Mouse (Mus musculus) lung, embryonic 16.5 days (tissue): ENCODE measurements around the gene Sh2b2. TPM values are rescaled to one million over a fixed set of nuclear protein-coding genes. Genes with fewer than 3 reads are reported as not detected.
"Not testable (repeated sequence)": the region's sequence is repeated elsewhere in the genome, so short reads cannot be mapped to it uniquely, and the experiment has no call there.

Experiments used
- ATAC-seq: fragments of 200-750 bp; cut with Nextera tagmentation; 2 replicates; pipeline ENCODE4 v1.8.0; 2017; ENCODE audit warnings: low read depth, mild to moderate bottlenecking, moderate library complexity
- H3K27ac ChIP-seq: fragments of 300-500 bp; sonication (generic); 2 replicates; pipeline ENCODE4 v1.5.1; 2014; ENCODE audit warnings: mild to moderate bottlenecking, control low read depth, low read length
- H3K27me3 ChIP-seq: fragments of 300-500 bp; sonication (generic); 2 replicates; pipeline ENCODE4 v1.6.1; 2014; ENCODE audit warnings: low read depth, low read length, mixed read lengths; ENCODE audit not compliant: control insufficient read depth, insufficient read depth
- H3K36me3 ChIP-seq: fragments of 300-500 bp; sonication (generic); 2 replicates; pipeline ENCODE4 v1.6.1; 2014; ENCODE audit warnings: low read length; ENCODE audit not compliant: control insufficient read depth, insufficient read depth
- H3K4me1 ChIP-seq: fragments of 300-500 bp; sonication (generic); replicated peaks from 2 replicates; pipeline ENCODE4 v1.6.1; 2014; ENCODE audit warnings: low read length, mixed read lengths; ENCODE audit not compliant: control insufficient read depth, insufficient read depth
- H3K4me2 ChIP-seq: fragments of 300-500 bp; sonication (generic); 2 replicates; pipeline ENCODE4 v1.6.1; 2014; ENCODE audit warnings: low read depth, low read length, control low read depth
- H3K4me3 ChIP-seq: fragments of 300-500 bp; sonication (generic); 2 replicates; pipeline ENCODE4 v1.5.1; 2014; ENCODE audit warnings: mild to moderate bottlenecking, low read length, control low read depth
- H3K9ac ChIP-seq: fragments of 300-500 bp; sonication (generic); 2 replicates; pipeline ENCODE4 v1.6.1; 2014; ENCODE audit warnings: low read length, control low read depth
- H3K9me3 ChIP-seq: fragments of 300-500 bp; sonication (generic); 2 replicates; pipeline ENCODE4 v1.6.1; 2016; ENCODE audit warnings: low read length; ENCODE audit not compliant: control insufficient read depth
- WGBS: fragments of 180-500 bp; shearing (Covaris S2); extraction: QIAGEN DNeasy Blood & Tissue Kit; methylation state at CpG from one replicate; pipeline ENCODE4 v1.1.7; 2014; 5-methylcytosine and 5-hydroxymethylcytosine counted together
- polyA plus RNA-seq: library from polyadenylated mRNA; unstranded; fragments of >200 nt; fragmentation: Nextera tagmentation; extraction: Ambion mirVana; gene quantifications from 2 replicates; pipeline ENCODE4 v1.2.1, GENCODE M21; 2015

Gene Sh2b2
- polyA plus RNA-seq, 1 experiment from 2014 or later, result 3.8 TPM

DNA sequence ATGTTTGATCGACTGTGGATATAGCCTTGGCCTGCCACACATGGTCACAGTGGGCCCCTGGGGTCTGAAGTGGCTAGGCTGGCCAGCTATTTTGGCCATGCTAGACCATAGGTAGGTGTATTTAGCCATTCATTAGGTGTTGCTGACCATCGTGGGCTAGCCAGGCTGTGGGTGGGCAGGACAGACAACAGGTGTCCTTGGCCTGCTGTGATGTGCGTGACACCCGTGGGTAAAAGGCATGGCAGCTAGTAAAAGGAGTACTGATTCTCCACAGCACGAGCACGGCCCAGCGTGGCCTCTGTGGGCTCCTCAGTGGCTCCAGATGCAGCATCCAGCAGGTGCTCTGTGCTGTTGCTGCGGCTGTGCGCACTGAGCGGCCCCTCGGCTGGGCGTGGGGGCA is 27.8 kb downstream of the Sh2b2 start:
- no peak overlapping the region for H3K4me2 ChIP-seq
- H3K9ac ChIP-seq, result no peak overlapping the region
- H3K9me3 ChIP-seq, result no peaks in the 10 kb centered on the region; the same call in 1 of the 2 replicates
- ATAC-seq, result no peak
- no peak overlapping the region for H3K27ac ChIP-seq
- H3K27me3 ChIP-seq, result no peaks in the 10 kb centered on the region
- H3K36me3 ChIP-seq, result no peaks in the 10 kb centered on the region
- WGBS, result 81% methylated on average over 12 of the region's 12 CpGs
- H3K4me1 ChIP-seq, result no peaks in the 10 kb centered on the region
- H3K4me3 ChIP-seq, result no peak overlapping the region

DNA sequence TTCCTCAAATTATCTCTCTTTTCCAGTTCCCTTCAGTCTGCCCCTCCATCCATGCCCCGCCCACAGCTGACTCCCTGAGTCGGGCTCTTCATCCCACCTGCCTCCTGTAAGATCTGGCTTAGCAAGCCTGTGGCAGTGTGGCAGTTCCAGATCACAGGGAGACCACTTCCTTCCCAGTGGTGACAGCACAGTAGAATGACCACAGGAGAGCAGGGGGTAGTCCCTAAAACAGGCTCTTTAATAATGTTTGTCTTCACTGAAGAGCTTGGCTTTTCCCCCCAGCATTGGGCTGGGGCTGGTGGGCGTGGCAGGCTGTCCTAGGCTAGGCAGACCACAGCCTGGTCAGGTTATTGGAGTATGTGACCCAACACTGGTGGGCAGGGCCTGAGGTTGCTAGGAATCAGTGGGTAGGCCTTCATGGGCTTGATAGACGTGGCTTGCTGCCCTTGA is 28.4 kb downstream of the Sh2b2 start:
- no peak for ATAC-seq
- H3K4me2 ChIP-seq, result no peak overlapping the region
- H3K27me3 ChIP-seq, result no peaks in the 10 kb centered on the region
- no peaks in the 10 kb centered on the region for H3K36me3 ChIP-seq
- no peak overlapping the region for H3K4me3 ChIP-seq
- no peaks in the 10 kb centered on the region for H3K4me1 ChIP-seq
- WGBS, result 61% methylated on average over 4 of the region's 4 CpGs
- H3K9ac ChIP-seq, result no peak overlapping the region
- no peaks in the 10 kb centered on the region for H3K9me3 ChIP-seq
- no peak overlapping the region for H3K27ac ChIP-seq

- WGBS, result 67% methylated on average over 18 of the region's 18 CpGs
- Histone ChIP-seq H3K27me3 (no peaks in the 10 kb centered on the region), H3K4me3 (no peak overlapping the region), H3K9ac (no peak overlapping the region), H3K4me1 (no peaks in the 10 kb centered on the region), H3K27ac (no peak overlapping the region), H3K9me3 (no peaks in the 10 kb centered on the region), H3K4me2 (no peak overlapping the region), H3K36me3 (no peaks in the 10 kb centered on the region)
- ATAC-seq, result no peak
Measured at GRCm38 (mm10) chr5:136217004-136217665, 29.2 kb downstream of the Sh2b2 start.

- no peak for ATAC-seq
- no peak overlapping the region for H3K27ac ChIP-seq
- H3K4me3 ChIP-seq, result no peak overlapping the region
- no peak overlapping the region for H3K4me2 ChIP-seq
- no peaks in the 10 kb centered on the region for H3K4me1 ChIP-seq
- no peaks in the 10 kb centered on the region for H3K9me3 ChIP-seq
- no peak overlapping the region for H3K9ac ChIP-seq
- H3K36me3 ChIP-seq, result no peaks in the 10 kb centered on the region
- 55% methylated on average over 5 of the region's 5 CpGs for WGBS
- no peaks in the 10 kb centered on the region for H3K27me3 ChIP-seq
Measured at GRCm38 (mm10) chr5:136215958-136216357, 30.4 kb downstream of the Sh2b2 start.

- WGBS, result 89% methylated on average over 3 of the region's 3 CpGs
- no peak overlapping the region for H3K9ac ChIP-seq
- no peaks in the 10 kb centered on the region for H3K27me3 ChIP-seq
- H3K4me1 ChIP-seq, result no peaks in the 10 kb centered on the region
- H3K4me3 ChIP-seq, result no peak overlapping the region
- no peak overlapping the region for H3K4me2 ChIP-seq
- H3K36me3 ChIP-seq, result no peaks in the 10 kb centered on the region
- ATAC-seq, result no peak
- no peaks in the 10 kb centered on the region for H3K9me3 ChIP-seq
- no peak overlapping the region for H3K27ac ChIP-seq
Measured at GRCm38 (mm10) chr5:136215211-136215610, 31.1 kb downstream of the Sh2b2 start.

DNA sequence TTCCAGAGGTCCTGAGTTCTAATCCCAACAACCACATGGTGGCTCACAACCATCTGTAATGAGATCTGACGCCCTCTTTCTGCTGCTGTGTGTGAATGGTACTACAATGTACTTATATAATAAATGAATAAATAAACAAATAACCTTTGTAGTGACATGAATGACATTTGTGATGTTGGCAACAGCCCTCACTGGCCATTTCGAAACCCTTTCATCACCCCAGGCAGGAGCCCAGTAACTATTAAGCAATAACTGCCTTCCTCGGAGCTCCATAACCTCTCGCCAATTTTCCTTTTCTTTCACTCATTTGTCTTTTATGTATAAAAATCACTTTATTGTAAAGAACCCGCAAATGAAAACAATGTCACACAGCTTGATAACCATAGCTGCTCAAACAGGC is 32.6 kb downstream of the Sh2b2 start:
- no peaks in the 10 kb centered on the region for H3K9me3 ChIP-seq
- no peak overlapping the region for H3K4me3 ChIP-seq
- no peak overlapping the region for H3K4me2 ChIP-seq
- 59% methylated on average over 5 of the region's 5 CpGs for WGBS
- H3K27ac ChIP-seq, result no peak overlapping the region
- no peak overlapping the region for H3K9ac ChIP-seq
- ATAC-seq, result no peak
- no peaks in the 10 kb centered on the region for H3K27me3 ChIP-seq
- H3K4me1 ChIP-seq, result no peaks in the 10 kb centered on the region
- no peaks in the 10 kb centered on the region for H3K36me3 ChIP-seq

DNA sequence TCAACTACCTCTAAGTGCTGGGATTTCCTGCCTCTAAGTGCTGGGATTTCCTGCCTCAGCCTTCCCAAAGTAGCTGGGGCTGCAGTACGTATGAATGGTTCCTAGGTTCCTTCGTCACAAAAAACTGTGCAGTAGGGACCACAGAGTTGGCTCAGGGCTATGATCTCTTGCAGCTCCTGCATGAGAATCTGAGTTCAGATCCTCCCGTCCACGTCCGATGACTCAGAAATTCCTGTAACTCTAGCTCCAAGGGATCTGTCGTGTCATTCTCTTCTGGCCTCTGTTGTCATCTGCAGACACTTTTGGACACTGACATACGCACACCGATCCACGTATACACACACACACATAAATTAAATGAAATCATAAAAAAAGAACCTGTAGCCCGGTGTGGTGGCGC is 33.6 kb downstream of the Sh2b2 start:
- Histone ChIP-seq H3K36me3 (no peaks in the 10 kb centered on the region), H3K27ac (no peak overlapping the region), H3K4me1 (no peaks in the 10 kb centered on the region), H3K27me3 (no peaks in the 10 kb centered on the region), H3K4me2 (no peak overlapping the region), H3K9me3 (no peaks in the 10 kb centered on the region), H3K4me3 (no peak overlapping the region), H3K9ac (no peak overlapping the region)
- WGBS, result 86% methylated on average over 11 of the region's 11 CpGs
- no peak for ATAC-seq

DNA sequence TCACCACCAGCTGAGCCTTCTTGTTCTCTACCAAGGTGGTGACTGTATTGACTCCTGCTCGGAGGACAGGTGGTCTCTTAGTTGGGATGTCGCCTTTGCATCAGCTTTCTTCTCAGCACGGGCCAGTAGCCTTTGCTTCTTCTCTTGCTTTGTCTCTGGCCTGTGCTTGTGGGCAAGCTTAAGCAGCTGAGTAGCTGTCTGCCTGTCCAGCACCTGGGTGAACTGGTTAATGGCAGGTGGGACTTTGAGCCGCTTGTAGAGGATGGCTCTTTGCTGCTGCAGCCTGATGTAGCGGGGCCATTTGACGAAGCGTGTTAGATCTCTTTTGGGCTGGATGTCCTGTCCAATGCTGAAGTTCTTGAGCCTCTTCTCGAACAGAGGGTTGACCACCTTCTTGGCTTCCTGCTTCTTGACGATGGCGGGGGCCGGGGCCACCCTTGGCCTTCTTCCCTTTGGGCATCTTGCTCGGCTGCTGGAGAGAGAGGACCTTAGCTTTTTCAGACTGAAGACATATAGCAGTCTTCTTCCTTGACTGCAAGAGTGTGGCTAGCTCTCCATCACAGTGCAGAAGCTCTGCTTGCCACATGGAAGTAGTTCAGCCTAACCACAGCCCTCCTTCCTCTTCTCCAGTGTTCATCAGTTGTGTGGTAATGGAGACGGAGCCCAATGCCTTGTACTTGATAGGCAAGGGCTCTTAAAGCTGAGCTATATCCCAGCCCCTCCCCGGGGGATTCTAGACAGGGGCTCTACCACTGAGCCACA is 34.8 kb downstream of the Sh2b2 start:
- H3K9me3 ChIP-seq, H3K4me2 ChIP-seq, H3K27ac ChIP-seq, H3K4me1 ChIP-seq, H3K36me3 ChIP-seq, H3K9ac ChIP-seq, ATAC-seq, H3K27me3 ChIP-seq, H3K4me3 ChIP-seq: not testable (repeated sequence)
- WGBS, result 88% methylated on average over 14 of the region's 14 CpGs

DNA sequence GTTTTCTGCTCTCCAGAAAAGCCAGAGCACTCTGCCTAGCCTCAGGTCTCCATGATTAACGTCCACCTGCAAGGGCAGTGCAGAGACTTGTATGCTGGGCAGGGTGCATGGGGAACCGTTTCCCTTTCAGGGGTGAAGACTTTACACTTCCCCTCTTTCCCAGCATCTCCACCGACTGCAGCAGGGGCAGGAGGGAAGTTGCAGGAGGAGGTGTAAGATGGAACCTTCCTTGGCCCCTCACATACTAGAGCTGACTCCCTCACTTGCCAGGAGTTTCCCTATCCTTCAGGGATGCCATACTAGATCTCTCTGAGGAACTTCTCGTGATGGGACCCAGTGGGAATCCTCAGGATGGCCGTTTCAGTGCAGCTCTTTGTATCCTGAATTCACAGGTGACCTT is 35.8 kb downstream of the Sh2b2 start:
- 62% methylated on average over 5 of the region's 5 CpGs for WGBS

More for the DNA sequence above, 35.8 kb downstream of the Sh2b2 start:
- Histone ChIP-seq H3K4me1 (no peaks in the 10 kb centered on the region), H3K9me3 (no peaks in the 10 kb centered on the region), H3K4me2 (no peak overlapping the region), H3K9ac (no peak overlapping the region), H3K36me3 (no peaks in the 10 kb centered on the region), H3K4me3 (no peak overlapping the region), H3K27me3 (no peaks in the 10 kb centered on the region), H3K27ac (no peak overlapping the region)
- no peak for ATAC-seq
